Mouse (Mus musculus): ENCODE data around the gene Gm3646.

- TF ChIP-seq POLR2A (IDR thresholded peaks at IDR 0.05; ENCODE audit: low read depth, low read length), result no peak
- no peak for TF ChIP-seq CTCF (IDR thresholded peaks at IDR 0.05; ENCODE audit: extremely low read depth, insufficient read depth, insufficient read length, insufficient replicate concordance)
Measured at GRCm38 (mm10) chr1:39804789-39805188, 343 bp downstream of the Gm3646 start.
